Mouse (Mus musculus): ENCODE measurements around the gene Stk25.
"Not testable (repeated sequence)": the region's sequence is repeated elsewhere in the genome, so short reads cannot be mapped to it uniquely, and the experiment has no call there.

Gene Stk25

DNA sequence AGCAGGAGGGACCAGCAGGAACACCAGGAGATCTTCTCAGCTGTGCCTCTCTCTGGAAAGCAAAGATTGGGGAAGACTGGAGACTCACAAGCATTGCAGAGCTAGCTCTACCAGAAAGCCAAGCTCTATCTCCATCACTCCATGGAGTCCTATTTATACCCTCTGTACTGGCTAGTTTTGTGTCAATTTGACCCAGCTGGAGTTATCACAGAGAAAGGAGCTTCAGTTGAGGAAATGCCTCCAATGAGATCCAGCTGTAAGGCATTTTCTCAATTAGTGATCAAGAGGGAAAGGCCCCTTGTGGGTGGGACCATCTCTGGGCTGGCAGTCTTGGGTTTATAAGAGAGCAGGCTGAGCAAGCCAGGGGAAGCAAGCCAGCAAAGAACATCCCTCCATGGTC, at the start of gene Stk25:
Gene Stk25 (minus strand): TSS at position 101 of the 400 bp plus-strand sequence.
- not testable (repeated sequence) for DNase-seq (ENCODE audit: low spot score)

DNA sequence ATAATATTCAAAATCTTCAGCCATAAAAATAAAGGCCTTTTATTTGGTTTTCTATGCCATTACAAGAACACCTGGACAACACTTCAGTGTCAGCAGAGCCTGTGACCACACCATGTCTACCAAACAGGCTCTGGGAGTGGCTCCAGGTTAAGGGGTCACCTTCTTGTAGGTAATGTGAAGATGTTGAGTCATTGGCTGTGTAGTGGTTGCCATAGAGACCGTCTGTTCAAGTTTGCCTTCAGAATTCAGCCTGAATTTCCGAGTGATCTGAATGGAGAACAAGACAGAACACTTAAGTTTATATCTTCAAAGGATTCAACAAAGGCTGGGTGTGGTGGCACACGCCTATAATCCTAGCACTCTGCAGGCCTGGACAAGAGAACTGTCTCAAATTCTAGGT, 46.9 kb upstream of the Stk25 start:
- DNase-seq (ENCODE audit: low spot score), result no peak

- DNase-seq (ENCODE audit: low spot score), result no peak
Observed at GRCm38 (mm10) chr1:93704341-93704740, 45.9 kb upstream of the Stk25 start.

- no peak for DNase-seq (ENCODE audit: low spot score)
Observed at GRCm38 (mm10) chr1:93703472-93704048, 45.1 kb upstream of the Stk25 start.

- DNase-seq (ENCODE audit: low spot score), result no peak
Observed at GRCm38 (mm10) chr1:93702106-93702505, 43.6 kb upstream of the Stk25 start.

DNA sequence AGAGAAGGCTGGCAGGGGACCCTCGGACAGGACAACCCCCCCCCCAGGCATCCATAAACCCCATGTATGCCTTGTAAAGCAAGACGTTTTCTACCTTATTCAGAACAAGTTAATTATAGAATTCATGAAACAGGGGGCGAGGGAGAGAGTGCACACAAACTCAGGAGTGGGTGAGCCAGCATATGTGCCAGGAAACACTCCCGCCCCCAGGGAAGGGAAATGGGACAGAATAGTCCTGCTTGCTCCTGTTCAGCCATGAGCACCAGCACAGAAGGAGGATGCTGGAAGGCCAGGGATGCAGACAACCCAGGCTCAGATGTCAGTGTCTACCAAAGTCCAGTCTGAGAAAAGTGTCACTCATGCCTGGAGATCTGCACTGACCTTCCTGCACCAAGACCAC, 40.7 kb upstream of the Stk25 start:
- DNase-seq (ENCODE audit: low spot score), result no peak

DNA sequence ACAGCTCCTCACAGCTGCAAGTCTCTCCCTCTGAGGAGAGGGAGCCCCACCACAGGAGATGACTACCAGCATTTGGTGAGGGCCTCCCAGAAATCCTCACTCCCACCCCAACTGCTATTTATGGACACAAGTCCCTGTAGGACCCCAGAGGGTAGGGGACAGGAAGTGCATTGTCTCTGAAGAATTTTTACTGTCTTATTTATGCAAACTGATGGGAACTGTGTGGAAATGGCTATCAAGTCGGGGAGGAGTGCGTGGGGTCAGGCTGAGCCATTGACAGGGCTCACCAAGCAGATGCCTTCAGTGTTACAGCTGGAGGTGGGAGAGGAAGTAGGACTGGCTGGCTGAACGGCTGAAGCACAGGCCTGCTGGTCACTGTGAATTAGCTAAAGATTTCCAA, 38.9 kb upstream of the Stk25 start:
- no peak for DNase-seq (ENCODE audit: low spot score)

DNA sequence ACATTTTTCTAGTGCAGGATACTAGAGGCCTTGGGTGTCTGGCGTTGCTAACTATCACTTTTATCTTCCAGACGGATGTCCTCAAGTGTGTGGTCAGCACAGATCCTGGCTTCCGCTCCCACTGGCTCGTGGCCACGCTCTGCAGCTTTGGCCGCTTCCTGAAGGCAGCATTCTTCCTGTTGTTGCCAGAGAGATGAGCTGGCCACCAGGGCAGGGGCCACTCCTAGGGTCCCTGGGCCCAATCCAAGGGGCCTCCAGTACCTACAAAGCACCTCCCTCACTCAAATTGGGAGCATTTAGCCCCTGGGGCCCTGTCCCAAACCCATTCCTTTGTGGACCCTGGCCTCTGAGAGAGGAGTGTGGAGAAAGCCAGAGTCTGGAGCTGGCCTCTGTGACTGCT, 36.5 kb upstream of the Stk25 start:
- DNase-seq (ENCODE audit: low spot score), result peak; percentile 46

DNA sequence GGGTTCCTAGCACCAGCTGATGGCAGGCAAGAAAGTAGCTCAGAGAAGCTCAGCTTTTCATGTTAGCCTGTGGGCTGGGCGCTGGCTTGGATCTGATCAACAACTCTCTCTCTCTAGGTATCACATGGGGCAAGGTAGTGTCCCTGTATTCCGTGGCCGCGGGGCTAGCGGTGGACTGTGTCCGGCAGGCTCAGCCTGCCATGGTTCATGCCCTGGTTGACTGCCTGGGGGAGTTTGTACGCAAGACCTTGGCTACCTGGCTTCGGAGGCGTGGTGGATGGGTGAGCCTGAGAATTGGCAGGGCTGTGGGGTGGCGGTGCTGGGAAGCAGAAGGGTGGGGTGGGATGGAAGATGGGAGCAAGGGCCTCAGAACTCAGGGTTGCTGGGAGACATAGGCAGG, 35.5 kb upstream of the Stk25 start:
- no peak for DNase-seq (ENCODE audit: low spot score)

DNA sequence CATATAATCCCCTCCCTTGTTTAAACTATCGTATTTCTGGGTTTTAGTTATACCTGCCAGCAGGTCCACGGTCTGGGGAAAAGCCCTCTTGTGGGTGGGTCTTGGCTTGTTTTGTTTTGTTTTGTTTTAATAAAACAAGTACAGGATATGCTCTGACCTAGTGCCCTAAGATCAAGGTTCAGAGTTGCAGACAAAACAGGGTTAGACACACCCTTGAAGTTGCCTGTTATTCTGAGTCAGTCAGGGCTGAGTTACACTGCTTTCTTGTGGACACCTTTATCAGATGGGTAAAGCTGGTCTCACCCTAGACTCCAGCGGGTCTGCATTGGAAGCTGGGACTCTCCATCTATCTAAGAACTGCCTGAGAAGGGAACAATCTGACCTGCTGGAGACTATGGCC, 35.0 kb upstream of the Stk25 start:
- DNase-seq (ENCODE audit: low spot score), result no peak

DNA sequence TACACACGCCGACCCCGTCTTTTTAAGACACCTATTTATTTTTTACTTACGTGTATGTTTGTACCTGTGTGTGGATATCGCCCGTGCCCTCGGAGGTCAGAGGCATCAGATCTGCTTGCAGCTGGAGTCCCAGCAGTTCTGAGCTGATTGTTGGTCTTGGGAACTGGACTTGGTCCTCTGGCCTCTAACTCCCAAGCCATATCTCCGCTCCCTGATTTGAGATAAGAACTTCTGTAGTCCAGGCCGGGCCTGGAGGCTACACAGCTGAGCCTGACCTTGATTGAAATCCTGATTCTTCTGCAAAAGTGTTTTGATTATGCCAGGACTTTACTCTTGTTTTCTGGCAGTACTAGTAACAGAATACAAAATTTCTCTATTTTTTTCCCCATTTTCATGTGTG, 34.3 kb upstream of the Stk25 start:
- no peak for DNase-seq (ENCODE audit: low spot score)

DNA sequence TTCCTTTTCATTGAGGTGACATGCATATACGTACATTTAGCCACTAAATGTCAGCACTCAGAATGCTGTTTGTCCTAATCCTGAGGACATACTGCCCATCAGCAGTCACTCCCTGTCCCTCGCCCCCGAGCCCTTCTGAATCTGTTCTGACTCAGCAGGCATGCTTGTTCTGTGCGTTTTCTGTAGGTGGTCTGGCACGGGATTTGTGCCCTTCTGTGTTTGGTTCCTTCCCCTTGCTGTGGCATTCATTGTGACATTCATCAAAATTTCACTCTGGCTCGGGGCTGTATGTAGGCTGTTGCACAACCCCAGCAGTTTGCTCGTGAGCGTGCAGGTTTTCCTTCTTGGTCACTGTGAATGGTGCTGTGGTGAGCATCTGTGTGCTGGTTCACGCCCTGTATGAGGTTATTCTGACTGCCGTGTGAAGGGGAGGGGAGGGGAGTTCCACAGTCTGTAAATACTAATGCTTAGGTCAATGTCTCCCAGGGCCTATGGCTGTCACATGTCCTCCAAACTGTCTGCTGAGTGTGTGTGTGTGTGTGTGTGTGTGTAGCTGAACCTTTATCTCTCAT, 33.4 kb upstream of the Stk25 start:
- DNase-seq (ENCODE audit: low spot score), result no peak

DNA sequence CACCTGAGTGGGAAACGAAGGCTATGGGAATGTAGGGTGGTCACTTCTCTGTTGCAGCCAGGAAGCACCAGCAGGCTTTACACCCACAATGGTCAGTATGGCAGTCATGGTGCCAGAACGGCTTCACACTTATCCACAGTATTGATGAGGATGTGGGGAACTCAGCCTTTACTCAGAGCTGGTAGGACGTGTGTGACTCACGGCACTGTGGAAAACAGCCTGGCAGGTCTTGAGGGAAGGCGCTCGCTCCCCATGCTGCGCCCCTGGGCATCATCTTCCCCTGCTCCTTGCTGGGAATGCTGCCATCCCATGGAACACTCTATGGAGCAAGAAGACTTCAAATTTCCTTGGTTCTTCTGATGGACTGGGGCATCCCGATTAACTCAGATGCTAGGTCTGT, 32.6 kb upstream of the Stk25 start:
- DNase-seq (ENCODE audit: low spot score), result no peak

- no peak for DNase-seq (ENCODE audit: low spot score)
Observed at GRCm38 (mm10) chr1:93689901-93690496, 31.5 kb upstream of the Stk25 start.

DNA sequence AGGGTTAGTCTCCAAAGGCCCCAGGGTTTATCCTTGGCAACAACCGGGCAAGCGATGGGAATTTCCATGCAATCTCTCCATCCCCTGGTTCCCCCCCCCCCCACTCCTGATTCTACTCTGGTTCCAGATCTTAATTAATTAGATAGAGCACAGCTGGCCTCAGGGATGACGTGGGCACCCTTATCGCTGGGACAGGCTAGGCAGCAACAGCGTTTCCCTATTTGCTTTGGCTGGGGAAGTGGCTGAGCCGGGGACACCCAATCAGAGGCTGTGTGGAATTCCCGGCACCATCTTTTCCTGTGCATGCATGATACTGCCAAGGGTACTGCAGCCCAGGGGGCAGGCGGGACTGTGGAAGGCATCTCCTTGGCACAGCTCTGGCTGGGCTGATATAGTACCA, 29.7 kb upstream of the Stk25 start:
- no peak for DNase-seq (ENCODE audit: low spot score)

- no peak for DNase-seq (ENCODE audit: low spot score)
Observed at GRCm38 (mm10) chr1:93686961-93687320, 28.5 kb upstream of the Stk25 start.

- peak; percentile 48 for DNase-seq (ENCODE audit: low spot score)
Observed at GRCm38 (mm10) chr1:93686245-93686960, 27.9 kb upstream of the Stk25 start.

GRCm38 (mm10) chr1:93685401-93686244, 27.2 kb upstream of the Stk25 start, which contains the start of gene Bok:
Bok (plus strand) TSS chr1:93685660.
- peak; percentile 70 for DNase-seq (ENCODE audit: low spot score)

DNA sequence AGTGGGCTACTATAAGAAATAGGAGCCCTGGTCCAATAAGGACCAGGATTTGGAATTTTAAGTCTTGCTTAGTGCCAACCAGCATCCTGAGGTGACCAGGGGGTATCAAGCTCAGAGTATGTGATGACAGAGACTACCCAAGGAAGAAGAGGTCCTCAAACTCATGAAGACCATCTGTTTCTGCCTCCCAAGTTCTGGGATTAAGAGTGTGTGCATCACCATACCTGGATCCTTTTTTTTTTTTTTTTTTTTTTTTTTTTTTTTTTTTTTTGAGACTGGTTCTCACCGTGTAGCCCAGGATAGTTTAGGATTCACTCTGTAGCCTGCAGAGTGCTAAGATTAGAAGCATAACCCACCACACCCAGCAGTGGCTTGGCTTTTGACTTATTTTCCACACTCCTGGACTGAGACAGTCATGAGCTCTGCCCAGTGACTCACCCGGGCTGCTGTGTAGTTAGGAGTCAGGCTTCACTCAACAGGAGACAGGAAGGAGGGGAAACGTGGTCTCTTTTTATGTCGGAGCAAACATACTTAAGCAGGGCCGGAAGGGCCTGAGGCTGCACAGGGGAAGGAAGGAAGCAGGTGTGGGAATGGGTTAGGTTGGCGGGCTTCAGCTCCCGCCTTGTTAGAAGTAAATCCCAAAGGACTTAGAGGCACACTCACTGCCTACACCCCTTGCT, 21.6 kb upstream of the Stk25 start:
- DNase-seq (ENCODE audit: low spot score), result peak; percentile 14

DNA sequence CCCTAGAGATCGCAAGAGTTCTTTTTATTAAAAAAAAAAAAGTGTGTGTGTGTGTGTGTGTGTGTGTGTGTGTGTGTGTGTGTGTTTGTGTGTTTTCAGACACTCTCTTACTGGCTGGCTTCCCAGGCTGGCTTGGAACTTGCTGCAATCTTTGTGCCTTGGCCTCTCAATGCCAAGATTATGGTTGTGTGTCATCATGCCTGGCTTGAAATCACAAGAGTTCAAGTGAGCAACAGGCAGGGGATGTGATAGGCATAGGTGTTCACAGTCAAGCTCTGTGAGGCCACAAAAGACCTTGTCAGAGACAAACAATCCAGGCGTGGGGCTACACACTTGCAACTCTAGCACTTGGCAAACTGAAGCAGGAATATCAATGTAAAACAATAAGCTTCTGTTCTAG, 19.9 kb upstream of the Stk25 start:
- DNase-seq (ENCODE audit: low spot score), result no peak

DNA sequence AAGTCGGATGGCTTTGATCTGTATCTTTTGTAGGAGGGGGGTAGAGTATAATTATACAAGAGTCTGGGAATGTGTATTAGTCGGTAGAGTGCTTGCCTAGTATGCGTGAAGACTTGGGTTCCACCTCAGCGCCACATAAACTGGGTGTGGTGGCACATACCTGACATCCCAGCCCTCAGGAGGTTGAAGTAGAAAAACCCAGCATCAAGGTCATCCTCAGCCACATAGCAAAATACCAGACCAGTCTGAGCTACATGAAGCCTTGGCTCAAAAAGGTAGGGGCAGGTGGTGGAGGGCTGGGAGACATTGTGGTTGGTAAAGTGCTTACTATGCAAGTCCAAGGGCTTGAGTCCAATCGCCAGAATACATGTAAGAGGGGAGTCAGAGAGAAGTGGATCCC, 14.2 kb upstream of the Stk25 start:
- DNase-seq (ENCODE audit: low spot score), result no peak

DNA sequence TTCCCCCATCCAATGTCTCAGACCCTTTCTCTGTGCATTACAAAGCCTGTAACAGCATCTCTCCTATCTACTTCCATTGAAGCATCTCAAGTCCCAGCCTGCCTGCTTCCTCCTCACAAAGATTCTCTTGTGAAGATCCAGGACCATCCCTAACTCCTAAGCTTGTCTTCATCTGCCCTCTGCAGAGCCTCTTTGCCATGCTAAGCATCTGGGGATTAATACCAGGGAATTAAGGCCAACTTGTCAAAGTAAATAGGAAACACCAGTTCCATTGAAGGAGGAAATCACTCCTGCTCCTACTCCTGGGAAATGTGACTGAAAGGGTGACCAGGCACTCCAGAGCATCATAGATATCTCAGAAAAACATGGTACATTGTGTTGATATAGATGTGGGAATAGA, 11.5 kb upstream of the Stk25 start:
- DNase-seq (ENCODE audit: low spot score), result no peak

Data from urinary bladder, postnatal 25 days (tissue).